Mouse (Mus musculus) cerebellum, adult 11-12 months (tissue): Measurements from ENCODE around the gene Vasn.

Source experiments
- DNase-seq: peaks from one replicate; pipeline ENCODE4 v3.0.0; 2022

Gene Vasn

GRCm38 (mm10) chr16:4607818-4608531 lies 31.8 kb upstream of the Vasn start:
- DNase-seq, result peak; percentile 83

GRCm38 (mm10) chr16:4608532-4609059 lies 31.1 kb upstream of the Vasn start:
- DNase-seq, result no peak

GRCm38 (mm10) chr16:4611193-4611592 lies 28.5 kb upstream of the Vasn start:
- DNase-seq, result no peak

- no peak for DNase-seq
Measured at GRCm38 (mm10) chr16:4611676-4612075, 28.1 kb upstream of the Vasn start.

GRCm38 (mm10) chr16:4613736-4614135 lies 26.0 kb upstream of the Vasn start:
- no peak for DNase-seq

- no peak for DNase-seq
Measured at GRCm38 (mm10) chr16:4614639-4615038, 25.1 kb upstream of the Vasn start.

- DNase-seq, result no peak
Measured at GRCm38 (mm10) chr16:4615297-4615696, 24.4 kb upstream of the Vasn start.

- no peak for DNase-seq
Measured at GRCm38 (mm10) chr16:4616829-4617228, 22.9 kb upstream of the Vasn start.

- no peak for DNase-seq
Measured at GRCm38 (mm10) chr16:4624074-4624473, 15.7 kb upstream of the Vasn start.

- peak; percentile 92 for DNase-seq
Measured at GRCm38 (mm10) chr16:4624481-4625110, 15.1 kb upstream of the Vasn start, which contains the start of gene Pam16. TSS of gene Pam16 (minus strand) at chr16:4624988.

- no peak for DNase-seq
Measured at GRCm38 (mm10) chr16:4627105-4627504, 12.6 kb upstream of the Vasn start.

GRCm38 (mm10) chr16:4628898-4629419 lies 10.8 kb upstream of the Vasn start:
- no peak for DNase-seq

GRCm38 (mm10) chr16:4629950-4630349 lies 9.8 kb upstream of the Vasn start:
- peak; percentile 74 for DNase-seq

- no peak for DNase-seq
Measured at GRCm38 (mm10) chr16:4632050-4632449, 7.7 kb upstream of the Vasn start.

GRCm38 (mm10) chr16:4633661-4634060 lies 6.1 kb upstream of the Vasn start:
- no peak for DNase-seq

GRCm38 (mm10) chr16:4634681-4635080 lies 5.1 kb upstream of the Vasn start:
- no peak for DNase-seq

- no peak for DNase-seq
Measured at GRCm38 (mm10) chr16:4635760-4636159, 4.0 kb upstream of the Vasn start.

- no peak for DNase-seq
Measured at GRCm38 (mm10) chr16:4638891-4639390, 800 bp upstream of the Vasn start.

GRCm38 (mm10) chr16:4640267-4641005 lies 695 bp downstream of the Vasn start:
- no peak for DNase-seq

GRCm38 (mm10) chr16:4641119-4641838 lies 1.5 kb downstream of the Vasn start:
- no peak for DNase-seq

GRCm38 (mm10) chr16:4642190-4642589 lies 2.4 kb downstream of the Vasn start:
- no peak for DNase-seq

GRCm38 (mm10) chr16:4642937-4643336 lies 3.2 kb downstream of the Vasn start:
- peak; percentile 23 for DNase-seq
